Mouse (Mus musculus) lung, embryonic 14.5 days (tissue): Measurements from ENCODE around the gene Tuba8. TPM values are rescaled to one million over a fixed set of nuclear protein-coding genes. Genes with fewer than 3 reads are reported as not detected.

Experiments used
- ATAC-seq: fragments of 200-750 bp; cut with Nextera tagmentation; 2 replicates; pipeline ENCODE4 v1.8.0; 2017; ENCODE audit warnings: mild to moderate bottlenecking, moderate TSS enrichment, moderate library complexity; ENCODE audit not compliant: insufficient read depth
- DNase-seq: peaks from one replicate; pipeline ENCODE4 v3.0.0-alpha.2; 2015
- H3K27ac ChIP-seq: fragments of 300-500 bp; sonication (generic); 2 replicates; pipeline ENCODE4 v1.5.1; 2014; ENCODE audit warnings: low read depth, mild to moderate bottlenecking, moderate library complexity
- H3K27me3 ChIP-seq: fragments of 300-500 bp; sonication (generic); 2 replicates; pipeline ENCODE4 v1.6.1; 2014; ENCODE audit warnings: low read length, control low read depth; ENCODE audit not compliant: insufficient read depth
- H3K36me3 ChIP-seq: fragments of 300-500 bp; sonication (generic); 2 replicates; pipeline ENCODE4 v1.6.1; 2014; ENCODE audit warnings: control low read depth; ENCODE audit not compliant: insufficient read depth
- H3K4me1 ChIP-seq: fragments of 300-500 bp; sonication (generic); 2 replicates; pipeline ENCODE4 v1.6.1; 2014; ENCODE audit warnings: antibody characterized with exemption, control low read depth; ENCODE audit not compliant: insufficient read depth
- H3K4me2 ChIP-seq: fragments of 300-500 bp; sonication (generic); 2 replicates; pipeline ENCODE4 v1.6.1; 2014; ENCODE audit warnings: mild to moderate bottlenecking
- H3K4me3 ChIP-seq: fragments of 300-500 bp; sonication (generic); 2 replicates; pipeline ENCODE4 v1.5.1; 2014; ENCODE audit warnings: low read depth, low read length
- H3K9ac ChIP-seq: fragments of 300-500 bp; sonication (generic); 2 replicates; pipeline ENCODE4 v1.6.1; 2014
- H3K9me3 ChIP-seq: fragments of 300-500 bp; sonication (generic); 2 replicates; pipeline ENCODE4 v1.6.1; 2016; ENCODE audit warnings: low read depth, low read length, control low read depth
- CTCF ChIP-seq: IDR thresholded peaks from 2 replicates; pipeline ENCODE4 v1.5.1; 2016; ENCODE audit warnings: antibody characterized with exemption, low read depth
- WGBS: fragments of 180-500 bp; shearing (Covaris S2); extraction: QIAGEN DNeasy Blood & Tissue Kit; methylation state at CpG from one replicate; pipeline ENCODE4 v1.1.7; 2014; 5-methylcytosine and 5-hydroxymethylcytosine counted together
- polyA plus RNA-seq: library from polyadenylated mRNA; unstranded; fragments of >200 nt; fragmentation: Nextera tagmentation; extraction: Ambion mirVana; gene quantifications from 2 replicates; pipeline ENCODE4 v1.2.1, GENCODE M21; 2014

The Tuba8 gene
- 2.1 and 3.0 TPM in 2 replicates for polyA plus RNA-seq

- TF ChIP-seq CTCF: no peak
- Histone ChIP-seq H3K27ac (no peak within 1 kb of the TSS), H3K9ac (peak within 1 kb of the TSS; percentile 23), H3K9me3 (no peaks in the 10 kb centered on the region), H3K36me3 (no peaks in the 10 kb centered on the region), H3K4me3 (peak within 1 kb of the TSS; percentile 37), H3K4me1 (peaks cover 11% of the 10 kb centered on the region), H3K27me3 (peaks cover 23% of the 10 kb centered on the region), H3K4me2 (peak within 1 kb of the TSS; percentile 73)
- WGBS: 4% methylated on average over 30 of the region's 30 CpGs
- DNase-seq (peak; percentile 40), ATAC-seq (peak; percentile 63; the same call in 1 of the 2 replicates)
Observed at GRCm38 (mm10) chr6:121210149-121210925, at the start of gene Tuba8. Tuba8 (plus strand) TSS chr6:121210696.

GRCm38 (mm10) chr6:121162616-121163015 lies 47.9 kb upstream of the Tuba8 start:
- Histone ChIP-seq H3K9ac (no peak overlapping the region), H3K27ac (no peak overlapping the region), H3K9me3 (no peaks in the 10 kb centered on the region), H3K4me2 (no peak overlapping the region), H3K4me3 (no peak overlapping the region), H3K4me1 (peaks cover 11% of the 10 kb centered on the region), H3K36me3 (no peaks in the 10 kb centered on the region), H3K27me3 (no peaks in the 10 kb centered on the region)
- ATAC-seq: no peak
- no peak for TF ChIP-seq CTCF
- no peak for DNase-seq
- WGBS: 48% methylated on average over 12 of the region's 12 CpGs

GRCm38 (mm10) chr6:121166098-121166552 lies 44.4 kb upstream of the Tuba8 start:
- WGBS: 21% methylated on average over 10 of the region's 10 CpGs
- Histone ChIP-seq H3K4me1 (peaks cover 8% of the 10 kb centered on the region), H3K9ac (no peak overlapping the region), H3K27ac (peak overlapping the region; percentile 5; the same call in 1 of the 2 replicates), H3K9me3 (no peaks in the 10 kb centered on the region), H3K4me3 (no peak overlapping the region), H3K36me3 (no peaks in the 10 kb centered on the region), H3K4me2 (no peak overlapping the region; the same call in 1 of the 2 replicates), H3K27me3 (no peaks in the 10 kb centered on the region)
- ATAC-seq (peak; percentile 82; the same call in 1 of the 2 replicates), DNase-seq (peak; percentile 50)
- 0 out of 2 replicates have a peak, but pooled peaks have one; percentile 5 for TF ChIP-seq CTCF

- 75% methylated on average over 7 of the region's 7 CpGs for WGBS
- no peaks in the 10 kb centered on the region for H3K9me3 ChIP-seq
- no peak overlapping the region for H3K4me3 ChIP-seq
- no peak for TF ChIP-seq CTCF
- no peak overlapping the region for H3K4me2 ChIP-seq
- no peak for ATAC-seq
- no peaks in the 10 kb centered on the region for H3K36me3 ChIP-seq
- H3K4me1 ChIP-seq: peaks cover 8% of the 10 kb centered on the region
- DNase-seq: no peak
- no peak overlapping the region for H3K9ac ChIP-seq
- H3K27me3 ChIP-seq: no peaks in the 10 kb centered on the region
- H3K27ac ChIP-seq: no peak overlapping the region
Observed at GRCm38 (mm10) chr6:121167381-121167975, 43.0 kb upstream of the Tuba8 start.

- Histone ChIP-seq H3K36me3 (no peaks in the 10 kb centered on the region), H3K4me2 (no peak overlapping the region), H3K27ac (no peak overlapping the region; the same call in 1 of the 2 replicates), H3K4me3 (no peak overlapping the region), H3K9me3 (no peaks in the 10 kb centered on the region), H3K4me1 (peaks cover 4% of the 10 kb centered on the region), H3K9ac (no peak overlapping the region), H3K27me3 (no peaks in the 10 kb centered on the region)
- TF ChIP-seq CTCF: no peak
- peak; percentile 60; the same call in 1 of the 2 replicates for ATAC-seq
- WGBS: 44% methylated on average over 6 of the region's 6 CpGs
- DNase-seq: peak; percentile 68
Observed at GRCm38 (mm10) chr6:121171102-121171501, 39.4 kb upstream of the Tuba8 start.

- no peaks in the 10 kb centered on the region for H3K36me3 ChIP-seq
- H3K27ac ChIP-seq: no peak overlapping the region
- H3K4me2 ChIP-seq: no peak overlapping the region
- ATAC-seq: no peak
- no peaks in the 10 kb centered on the region for H3K27me3 ChIP-seq
- WGBS: 28% methylated on average over 5 of the region's 5 CpGs
- 0 out of 2 replicates have a peak, but pooled peaks cover 4% of the 10 kb centered on the region for H3K4me1 ChIP-seq
- no peak for TF ChIP-seq CTCF
- H3K9me3 ChIP-seq: no peaks in the 10 kb centered on the region
- no peak overlapping the region for H3K4me3 ChIP-seq
- no peak for DNase-seq
- no peak overlapping the region for H3K9ac ChIP-seq
Observed at GRCm38 (mm10) chr6:121173471-121173870, 37.0 kb upstream of the Tuba8 start.

- H3K27me3 ChIP-seq: no peaks in the 10 kb centered on the region
- H3K27ac ChIP-seq: no peak overlapping the region
- H3K9me3 ChIP-seq: no peaks in the 10 kb centered on the region
- no peak for ATAC-seq
- DNase-seq: no peak
- 0 out of 2 replicates have a peak, but pooled peaks cover 4% of the 10 kb centered on the region for H3K4me1 ChIP-seq
- 89% methylated on average over 6 of the region's 6 CpGs for WGBS
- no peak for TF ChIP-seq CTCF
- no peak overlapping the region for H3K4me3 ChIP-seq
- H3K36me3 ChIP-seq: no peaks in the 10 kb centered on the region
- no peak overlapping the region for H3K9ac ChIP-seq
- no peak overlapping the region for H3K4me2 ChIP-seq
Observed at GRCm38 (mm10) chr6:121174761-121175160, 35.7 kb upstream of the Tuba8 start.
